Mouse (Mus musculus): ENCODE data around the gene Cyp4v3.

DNA sequence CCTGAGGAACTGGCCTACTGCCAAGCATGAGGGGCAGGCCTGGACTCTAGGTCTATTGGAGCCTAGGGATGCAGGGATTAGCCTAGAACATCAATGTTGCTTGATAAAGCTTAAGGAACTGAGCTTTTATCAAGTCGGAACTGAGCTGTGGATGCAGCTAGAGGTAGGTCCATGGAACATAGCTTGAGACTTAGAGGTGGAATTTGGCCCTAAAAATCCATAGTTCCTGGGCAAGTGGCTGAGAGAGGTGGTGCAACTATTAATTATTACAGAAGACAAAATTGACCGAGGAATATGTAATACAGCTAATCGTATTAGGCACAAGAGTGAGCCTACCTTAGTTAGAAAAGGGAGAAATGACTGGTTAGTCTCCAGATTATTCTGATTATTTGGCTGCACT, 28.7 kb downstream of the Cyp4v3 start:
- TF ChIP-seq POLR2A (IDR thresholded peaks at IDR 0.05; ENCODE audit: low read depth, low read length) (no peak), CTCF (IDR thresholded peaks at IDR 0.05; ENCODE audit: borderline replicate concordance, insufficient read depth, low read length) (no peak)
